Mouse (Mus musculus): ENCODE results near the gene Glb1l2. TPM values are rescaled to one million over a fixed set of nuclear protein-coding genes. Genes with fewer than 3 reads are reported as not detected.
A peak's percentile ranks its signal among the peaks of the same experiment; 100 is the strongest.

Gene Glb1l2
- polyA plus RNA-seq (2016; fragmentation: Nextera tagmentation; extraction: Ambion mirVana) = 3.6 and 4.6 TPM in 2 replicates

- 2% methylated on average over 33 of the region's 33 CpGs for WGBS
- peak; percentile 96 for DNase-seq (ENCODE audit: low spot score)
- H3K4me1 ChIP-seq = peaks cover 7% of the 10 kb centered on the region
- H3K9me3 ChIP-seq (replicated peaks) = no peaks in the 10 kb centered on the region
- no peaks in the 10 kb centered on the region for H3K36me3 ChIP-seq
- peak within 1 kb of the TSS; percentile 57 for H3K4me3 ChIP-seq
- H3K27ac ChIP-seq = peak within 1 kb of the TSS; percentile 85
- H3K27me3 ChIP-seq (ENCODE audit: low read depth, poor library complexity, severe bottlenecking) = no peaks in the 10 kb centered on the region
Observed at GRCm38 (mm10) chr9:26805935-26806666, at the start of gene Glb1l2. Gene Glb1l2, minus strand, starts transcription at chr9:26806468.

DNA sequence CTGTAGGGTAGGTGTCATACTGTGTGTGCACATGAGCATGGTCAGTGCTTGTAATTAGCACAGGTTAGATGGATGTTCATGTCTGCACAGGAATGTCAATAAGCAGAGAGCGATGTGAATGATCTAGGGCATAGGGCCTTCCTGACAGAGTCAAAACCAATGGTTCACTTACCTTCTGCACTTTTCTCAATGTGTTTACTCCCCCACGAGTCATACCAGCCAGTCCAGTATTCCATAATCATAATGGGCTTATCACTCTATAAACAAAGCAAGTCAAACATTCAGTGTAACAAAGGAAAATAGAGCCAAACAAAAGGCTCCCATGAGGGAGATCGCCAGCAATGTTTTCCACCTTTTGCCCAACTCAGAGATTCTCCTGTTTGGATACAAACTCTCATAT is 24.8 kb upstream of the Glb1l2 start:
- no peak overlapping the region for H3K4me3 ChIP-seq
- no peaks in the 10 kb centered on the region for H3K27me3 ChIP-seq (ENCODE audit: low read depth, poor library complexity, severe bottlenecking)
- H3K36me3 ChIP-seq = no peaks in the 10 kb centered on the region
- no peaks in the 10 kb centered on the region for H3K9me3 ChIP-seq (replicated peaks)
- no peak for DNase-seq (ENCODE audit: low spot score)
- H3K4me1 ChIP-seq = no peaks in the 10 kb centered on the region
- WGBS = 86% methylated on average over 3 of the region's 3 CpGs
- H3K27ac ChIP-seq = no peak overlapping the region

- WGBS = 92% methylated on average over 1 of the region's 1 CpGs
- Histone ChIP-seq H3K4me1 (no peaks in the 10 kb centered on the region), H3K9me3 (replicated peaks) (no peaks in the 10 kb centered on the region), H3K4me3 (no peak overlapping the region), H3K27ac (no peak overlapping the region), H3K36me3 (no peaks in the 10 kb centered on the region), H3K27me3 (ENCODE audit: low read depth, poor library complexity, severe bottlenecking) (no peaks in the 10 kb centered on the region)
- DNase-seq (ENCODE audit: low spot score) = no peak
Observed at GRCm38 (mm10) chr9:26819942-26820341, 13.7 kb upstream of the Glb1l2 start.

DNA sequence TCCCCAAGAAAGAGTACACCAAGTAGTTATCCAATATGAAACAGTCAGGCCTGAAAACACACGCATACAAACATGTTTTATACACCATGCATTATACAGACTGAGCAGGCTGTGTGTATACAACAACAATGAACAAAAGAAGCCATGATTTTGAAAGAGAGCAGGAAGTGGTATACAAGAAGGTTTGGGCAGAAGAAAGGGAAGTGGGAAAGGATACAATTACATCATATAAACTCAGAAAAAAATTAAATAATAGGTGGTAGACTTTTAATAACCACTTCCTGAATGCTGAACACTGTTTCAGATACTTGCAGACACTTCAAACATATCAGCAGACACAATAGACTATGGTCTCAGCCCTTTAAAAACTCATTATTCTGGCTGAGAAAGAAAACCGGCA is 2.5 kb upstream of the Glb1l2 start:
- Histone ChIP-seq H3K9me3 (replicated peaks) (no peaks in the 10 kb centered on the region), H3K4me3 (no peak overlapping the region), H3K27me3 (ENCODE audit: low read depth, poor library complexity, severe bottlenecking) (no peaks in the 10 kb centered on the region), H3K36me3 (no peaks in the 10 kb centered on the region), H3K4me1 (peaks cover 7% of the 10 kb centered on the region), H3K27ac (no peak overlapping the region)
- no peak for DNase-seq (ENCODE audit: low spot score)
- 90% methylated on average over 2 of the region's 2 CpGs for WGBS

DNA sequence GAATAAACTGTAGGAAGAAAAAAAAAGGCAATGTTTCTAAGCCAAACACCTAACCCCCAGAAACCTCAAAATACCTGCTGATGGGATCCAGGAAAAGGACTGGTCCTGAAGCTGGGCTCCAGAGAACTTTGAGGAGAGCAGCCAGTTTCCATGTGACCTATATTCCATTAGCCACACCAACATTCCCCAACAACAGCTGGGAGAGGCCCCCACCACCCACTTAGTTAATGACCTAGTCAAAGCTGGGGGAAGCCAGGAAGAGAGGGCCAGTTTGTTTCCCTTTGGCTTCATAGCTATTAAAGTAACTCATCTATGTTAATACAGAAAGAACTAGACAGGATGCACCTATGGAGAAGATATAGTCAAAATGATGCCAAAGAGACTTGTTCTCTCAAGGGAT is 1.9 kb downstream of the Glb1l2 start:
- no peaks in the 10 kb centered on the region for H3K9me3 ChIP-seq (replicated peaks)
- H3K4me3 ChIP-seq = no peak overlapping the region
- no peaks in the 10 kb centered on the region for H3K27me3 ChIP-seq (ENCODE audit: low read depth, poor library complexity, severe bottlenecking)
- no peak overlapping the region for H3K27ac ChIP-seq
- no peaks in the 10 kb centered on the region for H3K36me3 ChIP-seq
- H3K4me1 ChIP-seq = peaks cover 7% of the 10 kb centered on the region
- no peak for DNase-seq (ENCODE audit: low spot score)

- Histone ChIP-seq H3K27ac (no peak overlapping the region), H3K4me3 (no peak overlapping the region), H3K4me1 (no peaks in the 10 kb centered on the region), H3K9me3 (replicated peaks) (no peaks in the 10 kb centered on the region), H3K36me3 (no peaks in the 10 kb centered on the region), H3K27me3 (ENCODE audit: low read depth, poor library complexity, severe bottlenecking) (no peaks in the 10 kb centered on the region)
- DNase-seq (ENCODE audit: low spot score) = no peak
- WGBS = 89% methylated on average over 2 of the region's 2 CpGs
Observed at GRCm38 (mm10) chr9:26800357-26800756, 5.9 kb downstream of the Glb1l2 start.

- Histone ChIP-seq H3K27me3 (ENCODE audit: low read depth, poor library complexity, severe bottlenecking) (no peaks in the 10 kb centered on the region), H3K36me3 (no peaks in the 10 kb centered on the region), H3K4me3 (no peak overlapping the region), H3K27ac (no peak overlapping the region), H3K9me3 (replicated peaks) (no peaks in the 10 kb centered on the region), H3K4me1 (no peaks in the 10 kb centered on the region)
- DNase-seq (ENCODE audit: low spot score) = no peak
- WGBS = 89% methylated on average over 1 of the region's 1 CpGs
Observed at GRCm38 (mm10) chr9:26798731-26799130, 7.5 kb downstream of the Glb1l2 start.

GRCm38 (mm10) chr9:26798205-26798604 is 8.1 kb downstream of the Glb1l2 start:
- Histone ChIP-seq H3K9me3 (replicated peaks) (no peaks in the 10 kb centered on the region), H3K27ac (no peak overlapping the region), H3K4me3 (no peak overlapping the region), H3K36me3 (no peaks in the 10 kb centered on the region), H3K4me1 (no peaks in the 10 kb centered on the region), H3K27me3 (ENCODE audit: low read depth, poor library complexity, severe bottlenecking) (no peaks in the 10 kb centered on the region)
- 96% methylated on average over 3 of the region's 3 CpGs for WGBS
- no peak for DNase-seq (ENCODE audit: low spot score)

DNA sequence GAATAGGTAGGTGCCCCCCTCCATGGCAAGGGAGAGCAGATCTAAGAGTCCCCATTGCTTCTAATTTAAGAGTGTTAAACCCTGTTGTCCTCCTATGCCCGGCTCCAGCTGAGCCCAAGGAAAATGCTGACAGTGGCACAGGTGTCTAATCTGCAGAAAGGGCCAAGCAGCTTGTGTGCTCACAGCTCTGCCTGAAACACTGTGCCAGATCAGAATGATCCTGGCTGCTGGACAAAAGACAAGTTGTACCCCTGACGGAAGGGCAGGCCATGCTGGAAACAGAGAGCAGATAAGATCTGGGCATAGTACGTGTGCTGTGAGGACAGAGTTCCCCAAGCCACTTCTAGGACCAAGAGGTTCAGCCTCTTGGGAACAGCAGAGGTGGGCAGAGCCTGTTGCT is 13.4 kb downstream of the Glb1l2 start:
- Histone ChIP-seq H3K36me3 (no peaks in the 10 kb centered on the region), H3K4me3 (no peak overlapping the region), H3K27ac (no peak overlapping the region), H3K4me1 (no peaks in the 10 kb centered on the region), H3K9me3 (replicated peaks) (no peaks in the 10 kb centered on the region), H3K27me3 (ENCODE audit: low read depth, poor library complexity, severe bottlenecking) (no peaks in the 10 kb centered on the region)
- WGBS = 85% methylated on average over 3 of the region's 3 CpGs
- DNase-seq (ENCODE audit: low spot score) = no peak

DNA sequence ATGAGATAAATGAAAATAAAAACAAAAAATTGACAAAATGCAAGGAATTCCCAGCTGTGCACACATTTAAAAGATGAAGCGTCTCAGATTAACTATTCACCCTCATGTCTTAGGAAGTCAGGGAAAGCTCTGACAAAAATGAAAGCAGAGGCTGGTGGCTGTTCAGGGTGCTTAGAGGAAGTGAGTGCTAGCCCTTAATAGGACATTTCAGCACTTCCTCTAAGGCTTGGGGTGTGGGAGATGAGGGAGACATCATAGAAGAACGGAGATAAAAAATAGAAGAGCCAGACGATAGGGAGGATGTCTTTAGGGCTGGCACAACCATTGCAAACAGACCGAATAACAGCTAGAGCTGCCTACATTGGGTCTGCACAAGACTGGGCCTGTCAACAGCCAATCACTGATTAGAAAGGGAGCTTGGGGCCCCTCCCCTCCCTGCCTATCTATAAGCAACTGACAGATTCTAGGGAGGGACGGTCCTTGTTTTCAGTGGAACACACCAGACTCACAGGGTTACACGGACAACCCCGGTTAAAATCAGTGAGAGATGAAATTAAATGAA is 22.8 kb downstream of the Glb1l2 start:
- H3K27me3 ChIP-seq (ENCODE audit: low read depth, poor library complexity, severe bottlenecking) = no peaks in the 10 kb centered on the region
- H3K36me3 ChIP-seq = no peaks in the 10 kb centered on the region
- no peak overlapping the region for H3K4me3 ChIP-seq
- no peaks in the 10 kb centered on the region for H3K4me1 ChIP-seq
- 67% methylated on average over 7 of the region's 7 CpGs for WGBS
- no peak overlapping the region for H3K27ac ChIP-seq
- H3K9me3 ChIP-seq (replicated peaks) = no peaks in the 10 kb centered on the region
- DNase-seq (ENCODE audit: low spot score) = no peak

DNA sequence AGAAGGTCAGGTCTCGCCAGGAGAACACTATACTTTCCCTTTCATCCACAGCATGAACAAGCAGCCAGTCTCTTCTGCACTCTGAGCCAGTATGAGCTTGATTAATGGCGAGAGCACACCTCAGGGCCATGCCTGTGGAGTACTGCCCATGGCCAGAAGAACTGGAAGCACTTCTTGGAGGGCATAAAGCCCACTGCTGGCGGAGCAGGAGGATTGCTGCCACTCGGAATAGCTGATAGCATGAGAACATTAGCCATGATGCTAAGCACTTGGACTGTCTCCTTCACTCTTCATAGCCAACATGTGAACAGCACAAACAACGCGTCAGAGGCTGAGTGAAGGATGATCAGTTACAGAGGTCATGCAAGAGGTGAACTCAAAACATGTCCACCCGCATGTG is 27.8 kb downstream of the Glb1l2 start:
- H3K4me3 ChIP-seq = no peak overlapping the region
- H3K27me3 ChIP-seq (ENCODE audit: low read depth, poor library complexity, severe bottlenecking) = no peaks in the 10 kb centered on the region
- H3K4me1 ChIP-seq = no peaks in the 10 kb centered on the region
- no peak for DNase-seq (ENCODE audit: low spot score)
- 88% methylated on average over 7 of the region's 7 CpGs for WGBS
- no peaks in the 10 kb centered on the region for H3K9me3 ChIP-seq (replicated peaks)
- H3K36me3 ChIP-seq = no peaks in the 10 kb centered on the region
- no peak overlapping the region for H3K27ac ChIP-seq

DNA sequence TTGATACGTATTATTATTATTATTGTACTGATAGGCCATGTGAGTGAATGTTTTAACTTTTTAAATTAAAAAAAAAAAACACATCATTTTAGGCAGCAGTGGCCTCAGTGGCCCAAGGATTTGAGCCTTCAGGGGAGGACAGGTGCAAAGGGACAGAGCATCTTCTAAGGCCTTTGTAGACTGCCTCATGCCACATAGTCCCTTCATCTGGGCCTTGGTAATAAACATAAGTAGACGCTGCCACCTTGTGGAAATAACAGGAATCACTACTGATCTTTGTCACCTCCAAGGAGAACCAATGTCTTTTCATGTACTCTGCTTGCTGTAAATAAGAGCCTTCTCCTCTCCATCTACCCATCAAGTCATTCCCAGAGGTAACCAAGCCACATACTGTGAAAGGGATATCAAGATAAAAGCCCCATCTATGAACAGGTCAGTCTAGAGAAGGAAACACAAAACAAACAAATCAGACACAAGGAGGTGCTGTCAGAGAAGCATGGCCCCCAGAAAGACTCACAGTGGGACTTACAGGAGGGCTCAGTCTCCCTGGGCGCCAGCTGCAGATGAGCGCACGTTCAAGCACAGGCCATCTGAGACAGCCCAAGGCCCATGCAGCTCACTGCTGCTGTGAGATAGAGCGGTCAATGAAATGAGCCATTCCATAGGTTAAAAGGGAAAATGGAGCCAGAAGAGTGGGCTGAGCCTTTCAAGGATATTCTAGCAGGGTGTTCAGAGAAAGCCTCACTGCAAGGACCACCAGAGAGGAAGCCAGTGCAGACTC is 30.0 kb downstream of the Glb1l2 start:
- Histone ChIP-seq H3K9me3 (replicated peaks) (no peaks in the 10 kb centered on the region), H3K36me3 (no peaks in the 10 kb centered on the region), H3K4me1 (no peaks in the 10 kb centered on the region), H3K4me3 (no peak overlapping the region), H3K27me3 (ENCODE audit: low read depth, poor library complexity, severe bottlenecking) (no peaks in the 10 kb centered on the region), H3K27ac (no peak overlapping the region)
- no peak for DNase-seq (ENCODE audit: low spot score)
- 67% methylated on average over 6 of the region's 6 CpGs for WGBS

- Histone ChIP-seq H3K27ac (no peak overlapping the region), H3K36me3 (no peaks in the 10 kb centered on the region), H3K27me3 (ENCODE audit: low read depth, poor library complexity, severe bottlenecking) (no peaks in the 10 kb centered on the region), H3K4me1 (no peaks in the 10 kb centered on the region), H3K4me3 (no peak overlapping the region), H3K9me3 (replicated peaks) (no peaks in the 10 kb centered on the region)
- 90% methylated on average over 2 of the region's 2 CpGs for WGBS
- DNase-seq (ENCODE audit: low spot score) = no peak
Observed at GRCm38 (mm10) chr9:26775700-26776099, 30.6 kb downstream of the Glb1l2 start.
